Mouse (Mus musculus) bone marrow macrophage, adult 2 months (primary cell): ENCODE measurements around the gene Hist1h3d.
A peak's percentile ranks its signal among the peaks of the same experiment; 100 is the strongest.

Experiments used
- CTCF ChIP-seq: IDR thresholded peaks from 2 replicates; pipeline ENCODE4 v1.5.1; 2012; ENCODE audit warnings: low read depth, mild to moderate bottlenecking, low read length, moderate library complexity
- POLR2A ChIP-seq: IDR thresholded peaks from 2 replicates; pipeline ENCODE4 v1.6.1; 2012; ENCODE audit warnings: mild to moderate bottlenecking, low read depth, low read length, borderline replicate concordance

DNA sequence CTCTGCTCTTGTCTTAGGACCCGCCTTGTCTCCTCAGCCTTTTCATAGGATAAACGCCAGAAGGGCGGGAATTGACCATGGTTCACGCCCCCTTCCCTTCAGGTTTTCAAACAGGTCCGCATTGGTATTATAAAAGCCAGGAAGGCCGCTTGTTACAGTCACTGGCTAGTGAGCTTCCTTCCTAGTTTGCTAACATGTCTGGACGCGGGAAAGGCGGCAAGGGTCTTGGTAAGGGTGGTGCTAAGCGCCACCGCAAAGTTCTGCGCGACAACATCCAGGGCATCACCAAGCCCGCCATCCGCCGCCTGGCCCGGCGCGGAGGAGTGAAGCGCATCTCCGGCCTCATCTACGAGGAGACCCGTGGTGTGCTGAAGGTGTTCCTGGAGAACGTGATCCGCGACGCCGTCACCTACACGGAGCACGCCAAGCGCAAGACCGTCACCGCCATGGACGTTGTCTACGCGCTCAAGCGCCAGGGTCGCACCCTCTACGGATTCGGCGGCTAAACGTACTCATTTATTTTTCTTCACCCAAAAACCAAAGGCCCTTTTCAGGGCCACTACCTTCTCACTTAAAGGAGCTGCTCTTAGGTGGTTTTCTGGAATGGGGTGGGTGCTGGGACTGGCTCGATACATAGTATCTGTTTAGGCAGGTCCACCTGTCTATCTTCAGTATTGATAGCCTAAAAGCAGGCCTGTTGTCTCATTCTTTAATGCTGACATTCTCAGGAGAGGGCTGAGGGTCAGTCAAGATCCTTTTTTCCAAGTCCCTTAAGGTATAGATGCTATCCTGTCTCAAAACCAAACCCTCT lies 6.0 kb downstream of the Hist1h3d start, which contains the start of gene Hist1h4d:
- TF ChIP-seq CTCF (no peak), POLR2A (peak; percentile 96)
